Mouse (Mus musculus) liver, embryonic 13.5 days (tissue): ENCODE data around the gene Zfhx3. TPM values are rescaled to one million over a fixed set of nuclear protein-coding genes. Genes with fewer than 3 reads are reported as not detected.

Source experiments
- ATAC-seq: fragments of 200-750 bp; cut with Nextera tagmentation; 2 replicates; pipeline ENCODE4 v1.8.0; 2017; ENCODE audit warnings: low read depth, mild to moderate bottlenecking, moderate number of reproducible peaks, moderate library complexity
- DNase-seq: peaks from one replicate; pipeline ENCODE4 v3.0.0; 2022
- H3K27ac ChIP-seq: fragments of 300-500 bp; sonication (generic); 2 replicates; pipeline ENCODE4 v1.5.1; 2015; ENCODE audit warnings: moderate library complexity, mild to moderate bottlenecking, inconsistent platforms
- H3K27me3 ChIP-seq: fragments of 300-500 bp; sonication (generic); 2 replicates; pipeline ENCODE4 v1.6.1; 2015; ENCODE audit warnings: mild to moderate bottlenecking, inconsistent platforms
- H3K36me3 ChIP-seq: fragments of 300-500 bp; sonication (generic); 2 replicates; pipeline ENCODE4 v1.6.1; 2015; ENCODE audit warnings: mild to moderate bottlenecking, inconsistent platforms
- H3K4me1 ChIP-seq: fragments of 300-500 bp; sonication (generic); replicated peaks from 2 replicates; pipeline ENCODE4 v1.6.1; 2015; ENCODE audit warnings: inconsistent platforms
- H3K4me2 ChIP-seq: fragments of 300-500 bp; sonication (generic); 2 replicates; pipeline ENCODE4 v1.6.1; 2015; ENCODE audit warnings: inconsistent platforms, mild to moderate bottlenecking, moderate library complexity
- H3K4me3 ChIP-seq: fragments of 300-500 bp; sonication (generic); replicated peaks from 2 replicates; pipeline ENCODE4 v1.5.1; 2015; ENCODE audit warnings: mild to moderate bottlenecking, inconsistent platforms
- H3K9ac ChIP-seq: fragments of 300-500 bp; sonication (generic); 2 replicates; pipeline ENCODE4 v1.6.1; 2015; ENCODE audit warnings: mild to moderate bottlenecking, inconsistent platforms
- H3K9me3 ChIP-seq: fragments of 300-500 bp; sonication (generic); replicated peaks from 2 replicates; pipeline ENCODE4 v1.6.1; 2016; ENCODE audit warnings: inconsistent platforms
- WGBS: fragments of 180-500 bp; shearing (Covaris S2); methylation state at CpG from one replicate; pipeline ENCODE4 v1.1.7; 2015; ENCODE audit not compliant: insufficient replicate concordance; 5-methylcytosine and 5-hydroxymethylcytosine counted together
- polyA plus RNA-seq: library from polyadenylated mRNA; unstranded; fragments of >200 nt; fragmentation: Nextera tagmentation; extraction: Ambion mirVana; gene quantifications from 2 replicates; pipeline ENCODE4 v1.2.1, GENCODE M21; 2015

Gene Zfhx3
- polyA plus RNA-seq, 1 experiment from 2014 or later, result 1.0 TPM

DNA sequence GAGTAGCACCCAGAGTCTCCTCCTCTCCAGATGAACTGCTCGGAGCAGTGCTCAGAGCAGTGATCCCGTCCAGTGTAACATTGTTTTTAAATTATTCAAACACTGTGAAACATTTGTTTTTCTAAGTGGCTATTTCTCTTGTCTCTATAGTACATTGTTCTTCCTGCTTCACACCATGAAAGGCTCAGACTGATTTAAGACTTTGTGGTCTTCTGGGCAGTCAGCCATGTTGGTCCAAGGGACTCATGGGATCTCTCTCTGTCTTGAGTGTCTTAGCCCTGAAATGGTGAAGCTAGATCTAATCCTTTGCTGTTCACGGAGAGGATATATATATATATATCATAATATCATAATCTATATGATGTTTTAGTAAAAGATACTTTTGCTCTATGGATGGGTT lies 480.1 kb downstream of the Zfhx3 start:
- WGBS, result 70% methylated on average over 3 of the region's 3 CpGs
- H3K4me3 ChIP-seq, result no peak overlapping the region
- no peaks in the 10 kb centered on the region for H3K27me3 ChIP-seq
- DNase-seq (no peak), ATAC-seq (no peak)
- no peak overlapping the region for H3K9ac ChIP-seq
- H3K27ac ChIP-seq, result no peak overlapping the region
- no peaks in the 10 kb centered on the region for H3K36me3 ChIP-seq
- no peaks in the 10 kb centered on the region for H3K9me3 ChIP-seq
- no peaks in the 10 kb centered on the region for H3K4me1 ChIP-seq
- no peak overlapping the region for H3K4me2 ChIP-seq

GRCm38 (mm10) chr8:108424337-108424736 lies 481.9 kb downstream of the Zfhx3 start:
- no peaks in the 10 kb centered on the region for H3K9me3 ChIP-seq
- no peaks in the 10 kb centered on the region for H3K36me3 ChIP-seq
- DNase-seq, result no peak
- no peaks in the 10 kb centered on the region for H3K27me3 ChIP-seq
- no peak overlapping the region for H3K4me2 ChIP-seq
- H3K4me3 ChIP-seq, result no peak overlapping the region
- H3K9ac ChIP-seq, result no peak overlapping the region
- H3K4me1 ChIP-seq, result no peaks in the 10 kb centered on the region
- 52% methylated on average over 8 of the region's 8 CpGs for WGBS
- H3K27ac ChIP-seq, result no peak overlapping the region
- no peak for ATAC-seq

- H3K27ac ChIP-seq, result no peak overlapping the region
- no peak overlapping the region for H3K4me2 ChIP-seq
- 51% methylated on average over 5 of the region's 5 CpGs for WGBS
- DNase-seq (no peak), ATAC-seq (no peak)
- no peaks in the 10 kb centered on the region for H3K9me3 ChIP-seq
- no peak overlapping the region for H3K9ac ChIP-seq
- H3K4me3 ChIP-seq, result no peak overlapping the region
- no peaks in the 10 kb centered on the region for H3K36me3 ChIP-seq
- no peaks in the 10 kb centered on the region for H3K27me3 ChIP-seq
- no peaks in the 10 kb centered on the region for H3K4me1 ChIP-seq
These were observed 490.9 kb downstream of the Zfhx3 start for GRCm38 (mm10) chr8:108433321-108433720.

- Histone ChIP-seq H3K9me3 (no peaks in the 10 kb centered on the region), H3K4me2 (no peak overlapping the region), H3K9ac (no peak overlapping the region), H3K4me3 (no peak overlapping the region), H3K36me3 (no peaks in the 10 kb centered on the region), H3K4me1 (no peaks in the 10 kb centered on the region), H3K27me3 (no peaks in the 10 kb centered on the region), H3K27ac (no peak overlapping the region)
- ATAC-seq (no peak), DNase-seq (no peak)
- 49% methylated on average over 4 of the region's 4 CpGs for WGBS
These were observed 492.1 kb downstream of the Zfhx3 start for GRCm38 (mm10) chr8:108434510-108434909.

- H3K4me3 ChIP-seq, result no peak overlapping the region
- ATAC-seq (no peak), DNase-seq (no peak)
- H3K4me2 ChIP-seq, result no peak overlapping the region
- H3K36me3 ChIP-seq, result no peaks in the 10 kb centered on the region
- no peaks in the 10 kb centered on the region for H3K4me1 ChIP-seq
- no peak overlapping the region for H3K27ac ChIP-seq
- 67% methylated on average over 12 of the region's 12 CpGs for WGBS
- no peaks in the 10 kb centered on the region for H3K27me3 ChIP-seq
- no peaks in the 10 kb centered on the region for H3K9me3 ChIP-seq
- H3K9ac ChIP-seq, result no peak overlapping the region
These were observed 493.9 kb downstream of the Zfhx3 start for GRCm38 (mm10) chr8:108436336-108436735.

DNA sequence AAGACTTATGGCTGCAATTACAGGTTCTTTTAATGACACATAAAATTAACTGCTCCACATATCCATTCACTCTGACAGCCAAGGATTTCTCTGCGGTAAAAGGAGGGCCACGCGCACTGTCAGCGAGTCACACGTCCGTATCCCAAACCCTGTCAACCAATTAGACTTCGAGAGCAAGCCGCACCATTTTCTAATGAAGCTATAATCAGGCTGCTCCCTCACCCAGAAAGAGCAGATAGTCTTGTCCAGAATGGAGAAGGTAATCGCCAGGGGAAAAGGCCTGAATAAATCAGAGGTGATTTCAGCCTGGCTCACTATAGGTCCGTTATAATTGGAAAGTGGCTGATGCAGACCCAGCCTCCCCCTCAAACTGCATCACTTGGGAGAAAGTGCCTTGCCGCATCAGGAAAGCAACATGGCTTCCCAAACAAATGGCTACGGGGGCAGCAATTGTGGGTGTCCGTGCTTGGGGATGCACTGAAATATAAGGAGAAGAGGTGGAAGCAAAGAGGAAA lies 494.9 kb downstream of the Zfhx3 start:
- Histone ChIP-seq H3K27me3 (no peaks in the 10 kb centered on the region), H3K9me3 (no peaks in the 10 kb centered on the region), H3K36me3 (no peaks in the 10 kb centered on the region), H3K27ac (no peak overlapping the region), H3K4me2 (no peak overlapping the region), H3K4me1 (no peaks in the 10 kb centered on the region), H3K4me3 (no peak overlapping the region), H3K9ac (no peak overlapping the region)
- no peak for ATAC-seq
- DNase-seq, result no peak
- 82% methylated on average over 13 of the region's 13 CpGs for WGBS

DNA sequence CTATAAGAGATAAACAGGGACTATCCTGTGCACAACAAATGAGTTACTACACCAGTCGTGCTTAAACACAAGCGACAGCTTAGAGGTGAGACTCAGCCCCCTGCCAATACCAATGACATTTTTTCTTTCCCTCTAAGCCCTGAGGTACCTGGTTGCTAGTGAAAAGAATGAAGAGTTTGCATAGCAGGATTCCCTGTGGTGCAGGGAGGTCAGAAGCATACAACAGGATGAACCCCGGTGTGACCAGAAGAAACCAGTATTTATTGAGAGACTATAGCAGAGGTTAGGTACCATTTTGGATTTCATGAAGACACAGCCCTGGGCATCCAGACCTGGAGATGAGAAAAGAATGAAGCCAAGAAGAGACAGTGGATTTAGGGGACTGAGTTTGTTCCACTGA lies 498.0 kb downstream of the Zfhx3 start:
- H3K4me1 ChIP-seq, result no peaks in the 10 kb centered on the region
- H3K4me2 ChIP-seq, result no peak overlapping the region
- H3K9me3 ChIP-seq, result no peaks in the 10 kb centered on the region
- DNase-seq (no peak), ATAC-seq (no peak)
- 60% methylated on average over 3 of the region's 3 CpGs for WGBS
- H3K9ac ChIP-seq, result no peak overlapping the region
- no peaks in the 10 kb centered on the region for H3K36me3 ChIP-seq
- H3K27ac ChIP-seq, result no peak overlapping the region
- no peak overlapping the region for H3K4me3 ChIP-seq
- H3K27me3 ChIP-seq, result no peaks in the 10 kb centered on the region

DNA sequence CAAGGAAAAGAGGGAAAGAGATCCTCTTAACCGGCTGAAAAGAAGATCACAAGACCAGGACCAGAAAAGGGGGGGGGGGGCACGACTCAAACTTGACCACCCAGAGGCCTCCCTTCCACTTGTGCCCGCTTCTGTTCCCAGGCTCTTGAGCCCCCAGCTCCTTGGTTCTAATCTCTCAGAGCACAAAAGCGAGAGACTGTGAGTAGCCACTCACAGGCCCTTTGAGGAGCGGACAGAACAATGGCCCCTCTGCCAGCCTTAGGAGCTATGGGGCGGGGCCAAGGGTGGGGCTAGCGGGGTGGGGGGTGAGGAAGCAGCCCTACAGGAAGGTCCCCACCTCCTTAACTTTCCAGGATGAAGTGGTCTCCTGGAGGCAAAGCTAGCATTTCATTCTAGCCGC lies 508.4 kb downstream of the Zfhx3 start:
- no peak overlapping the region for H3K4me3 ChIP-seq
- no peaks in the 10 kb centered on the region for H3K4me1 ChIP-seq
- ATAC-seq (no peak), DNase-seq (no peak)
- no peaks in the 10 kb centered on the region for H3K9me3 ChIP-seq
- no peak overlapping the region for H3K9ac ChIP-seq
- no peaks in the 10 kb centered on the region for H3K27me3 ChIP-seq
- H3K27ac ChIP-seq, result no peak overlapping the region
- H3K4me2 ChIP-seq, result no peak overlapping the region
- 49% methylated on average over 8 of the region's 8 CpGs for WGBS
- H3K36me3 ChIP-seq, result no peaks in the 10 kb centered on the region

DNA sequence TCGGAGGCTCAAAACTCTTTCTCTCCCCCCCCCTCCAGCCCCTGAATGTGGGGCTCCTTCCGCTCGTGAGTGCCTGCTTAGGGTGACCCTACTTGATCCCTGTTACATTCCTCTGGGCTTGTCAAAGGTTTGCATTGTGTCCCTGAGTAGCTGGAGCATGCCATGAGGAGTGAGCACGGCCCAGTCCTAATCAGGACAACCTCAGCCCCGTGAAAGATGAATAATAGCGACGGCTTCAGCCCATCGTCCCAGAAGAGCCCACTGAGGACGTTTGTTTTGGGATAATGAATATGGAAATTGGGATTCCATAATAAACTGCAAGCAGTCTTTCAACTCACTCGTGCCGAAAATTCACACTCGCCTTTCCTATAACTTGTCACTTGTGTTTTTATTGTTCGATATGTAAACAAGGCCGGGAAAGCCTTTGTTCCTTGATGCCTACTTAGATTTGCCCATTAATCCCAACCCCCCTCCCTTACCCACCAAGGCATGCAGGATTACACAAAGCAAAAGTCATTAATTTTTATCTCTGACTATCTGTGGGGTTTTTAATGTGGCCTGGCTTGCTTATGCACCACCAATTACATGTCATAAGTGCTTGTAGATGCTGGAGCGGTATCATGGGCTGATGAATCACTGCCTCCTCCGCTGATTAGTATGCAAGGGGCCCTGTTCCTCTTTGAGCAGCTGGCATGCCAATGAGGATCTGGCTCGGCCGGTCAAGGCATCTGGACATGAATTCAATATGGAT lies 512.3 kb downstream of the Zfhx3 start:
- Histone ChIP-seq H3K27ac (no peak overlapping the region), H3K27me3 (no peaks in the 10 kb centered on the region), H3K9me3 (no peaks in the 10 kb centered on the region), H3K4me3 (no peak overlapping the region), H3K4me2 (no peak overlapping the region), H3K9ac (no peak overlapping the region), H3K36me3 (no peaks in the 10 kb centered on the region), H3K4me1 (no peaks in the 10 kb centered on the region)
- no peak for ATAC-seq
- 72% methylated on average over 18 of the region's 18 CpGs for WGBS
- DNase-seq, result no peak

GRCm38 (mm10) chr8:108466653-108467052 lies 524.2 kb downstream of the Zfhx3 start:
- DNase-seq, result no peak
- no peak overlapping the region for H3K9ac ChIP-seq
- no peaks in the 10 kb centered on the region for H3K27me3 ChIP-seq
- H3K4me3 ChIP-seq, result no peak overlapping the region
- no peaks in the 10 kb centered on the region for H3K4me1 ChIP-seq
- no peak overlapping the region for H3K27ac ChIP-seq
- H3K9me3 ChIP-seq, result no peaks in the 10 kb centered on the region
- ATAC-seq, result no peak
- H3K36me3 ChIP-seq, result no peaks in the 10 kb centered on the region
- H3K4me2 ChIP-seq, result no peak overlapping the region
- 67% methylated on average over 6 of the region's 6 CpGs for WGBS

DNA sequence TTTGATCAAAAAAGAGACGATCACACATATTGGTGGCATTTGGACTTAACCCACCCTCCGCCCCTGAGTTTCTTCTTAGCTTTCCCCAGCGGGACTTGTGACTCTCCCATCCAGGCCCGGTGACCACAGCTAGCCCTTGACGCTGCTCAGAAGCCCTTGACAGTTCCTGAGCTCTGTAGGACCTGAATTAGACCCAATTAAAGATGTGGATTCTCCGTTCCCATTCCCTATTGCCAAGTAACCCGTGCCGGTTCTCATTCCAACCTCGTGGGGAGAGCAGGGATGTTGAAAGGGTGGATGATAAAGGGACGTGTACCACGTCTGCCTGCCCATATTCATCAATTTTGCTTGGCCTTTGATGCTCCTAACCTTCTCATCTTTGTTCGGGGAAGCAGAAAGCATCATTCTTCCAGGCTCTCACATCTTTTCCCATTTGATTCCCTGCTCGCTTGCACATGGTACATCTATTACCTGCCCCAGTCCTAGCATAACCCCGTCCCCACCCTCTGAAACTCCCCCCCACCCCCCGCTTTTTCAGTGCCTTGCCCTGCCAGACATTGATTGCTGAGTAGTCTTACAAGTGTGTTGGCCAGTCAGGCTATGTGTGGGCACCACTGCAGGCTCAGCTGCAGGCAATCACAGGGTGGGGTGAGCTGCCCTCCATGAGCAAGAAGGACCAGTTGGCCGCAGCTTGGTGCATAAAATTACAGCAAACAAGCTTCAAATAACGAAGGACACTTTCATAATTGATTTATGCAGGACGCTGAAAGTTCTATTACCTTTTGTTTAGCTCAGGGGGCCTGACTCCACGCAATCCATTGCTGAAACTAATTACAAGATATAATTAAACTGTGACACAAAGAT lies 525.0 kb downstream of the Zfhx3 start:
- no peaks in the 10 kb centered on the region for H3K4me1 ChIP-seq
- H3K9ac ChIP-seq, result no peak overlapping the region
- no peaks in the 10 kb centered on the region for H3K27me3 ChIP-seq
- no peak for DNase-seq
- 66% methylated on average over 19 of the region's 19 CpGs for WGBS
- H3K36me3 ChIP-seq, result no peaks in the 10 kb centered on the region
- ATAC-seq, result no peak
- no peak overlapping the region for H3K27ac ChIP-seq
- no peak overlapping the region for H3K4me3 ChIP-seq
- H3K9me3 ChIP-seq, result no peaks in the 10 kb centered on the region
- H3K4me2 ChIP-seq, result no peak overlapping the region
